Mouse (Mus musculus) adrenal gland, adult 8-10 months (tissue): Measurements from ENCODE around the gene Gm20388. TPM values are rescaled to one million over a fixed set of nuclear protein-coding genes. Genes with fewer than 3 reads are reported as not detected.

Experiments used
- DNase-seq: peaks from one replicate; pipeline ENCODE4 v3.0.0; 2022
- total RNA-seq, 4 experiments: library from RNA; stranded (reverse); gene quantifications; 2 replicates each; pipeline ENCODE4 v1.2.4; 2022

Gm20388 gene
- total RNA-seq, 4 experiments from 2014 or later: 1.7 to 16.9 (median 5.8) TPM

GRCm38 (mm10) chr8:124282878-124283630 lies 4372.4 kb downstream of the Gm20388 start:
- DNase-seq: no peak

- no peak for DNase-seq
These were observed 4373.1 kb downstream of the Gm20388 start for GRCm38 (mm10) chr8:124283644-124284332.

- DNase-seq: no peak
These were observed 4373.7 kb downstream of the Gm20388 start for GRCm38 (mm10) chr8:124284333-124284711.

GRCm38 (mm10) chr8:124284984-124285576 lies 4374.4 kb downstream of the Gm20388 start:
- DNase-seq: no peak

- no peak for DNase-seq
These were observed 4376.0 kb downstream of the Gm20388 start for GRCm38 (mm10) chr8:124286461-124287124.

GRCm38 (mm10) chr8:124288215-124288864 lies 4377.7 kb downstream of the Gm20388 start:
- no peak for DNase-seq

- no peak for DNase-seq
These were observed 4378.9 kb downstream of the Gm20388 start for GRCm38 (mm10) chr8:124289481-124290050.

GRCm38 (mm10) chr8:124290911-124291691 lies 4380.5 kb downstream of the Gm20388 start:
- DNase-seq: no peak

GRCm38 (mm10) chr8:124291693-124292092 lies 4381.1 kb downstream of the Gm20388 start:
- no peak for DNase-seq

- no peak for DNase-seq
These were observed 4382.3 kb downstream of the Gm20388 start for GRCm38 (mm10) chr8:124292965-124293364.

GRCm38 (mm10) chr8:124294425-124294824 lies 4383.8 kb downstream of the Gm20388 start:
- DNase-seq: no peak

- DNase-seq: no peak
These were observed 4384.3 kb downstream of the Gm20388 start for GRCm38 (mm10) chr8:124294900-124295299.

GRCm38 (mm10) chr8:124295357-124295756 lies 4384.7 kb downstream of the Gm20388 start:
- no peak for DNase-seq

- no peak for DNase-seq
These were observed 4390.9 kb downstream of the Gm20388 start for GRCm38 (mm10) chr8:124301512-124301911.

- no peak for DNase-seq
These were observed 4391.4 kb downstream of the Gm20388 start for GRCm38 (mm10) chr8:124301935-124302555.

GRCm38 (mm10) chr8:124303211-124303902 lies 4392.7 kb downstream of the Gm20388 start:
- DNase-seq: no peak

- no peak for DNase-seq
These were observed 4393.5 kb downstream of the Gm20388 start for GRCm38 (mm10) chr8:124304141-124304540.

GRCm38 (mm10) chr8:124306574-124306973 lies 4395.9 kb downstream of the Gm20388 start:
- no peak for DNase-seq

GRCm38 (mm10) chr8:124307700-124308099 lies 4397.1 kb downstream of the Gm20388 start:
- no peak for DNase-seq

GRCm38 (mm10) chr8:124310509-124310908 lies 4399.9 kb downstream of the Gm20388 start:
- DNase-seq: peak; percentile 53
